Mouse (Mus musculus) thymus, adult 18-20 months (tissue): ENCODE measurements around the gene Selenoi.

Source experiments
- DNase-seq, 2 experiments: peaks; one replicate each; pipeline ENCODE4 v3.0.0; 2022; ENCODE audit warnings: mixed read lengths in 2 of 2

The Selenoi gene

DNA sequence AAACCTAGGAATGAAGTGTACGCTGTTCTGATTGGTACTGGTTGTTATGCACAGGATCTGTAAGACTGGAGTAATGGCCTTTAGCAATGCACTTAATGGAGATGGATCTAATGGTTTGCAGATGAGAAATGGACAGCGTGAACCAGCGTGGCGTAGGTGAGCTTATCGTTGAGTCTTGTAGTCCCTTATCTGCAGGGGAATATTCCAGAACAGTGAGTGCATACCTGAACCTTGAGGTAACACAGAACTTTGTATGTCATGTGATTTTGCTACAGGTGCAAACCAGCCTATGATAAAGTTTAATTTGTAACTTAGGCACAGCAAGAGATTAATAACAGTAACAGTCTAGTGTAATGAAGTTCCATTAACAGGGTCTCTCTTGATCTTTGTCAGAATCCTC, 6.2 kb downstream of the Selenoi start:
- no peak for DNase-seq

DNA sequence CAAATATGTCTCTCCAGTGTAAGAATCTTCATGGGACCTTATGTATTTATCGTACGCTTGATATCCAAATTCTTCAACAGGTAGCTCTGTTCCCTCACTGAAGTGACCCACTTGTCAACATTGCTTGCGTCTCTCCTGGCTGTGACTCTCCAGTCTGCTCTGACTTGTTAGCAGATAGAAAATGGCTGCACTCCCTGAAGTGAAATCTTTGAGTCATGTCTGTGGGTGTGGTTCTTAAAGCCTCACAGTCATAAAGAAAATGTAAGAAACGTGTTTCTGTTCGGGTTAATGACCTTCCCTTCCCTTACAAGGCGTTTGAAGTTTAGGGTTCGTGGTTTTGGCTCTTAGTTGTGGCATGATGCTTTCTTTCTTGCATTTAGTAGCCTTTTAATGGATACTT, 8.2 kb downstream of the Selenoi start:
- no peak for DNase-seq

GRCm38 (mm10) chr5:30242410-30242809, 10.0 kb downstream of the Selenoi start:
- no peak for DNase-seq

- DNase-seq = no peak
Observed at GRCm38 (mm10) chr5:30243741-30244140, 11.4 kb downstream of the Selenoi start.

DNA sequence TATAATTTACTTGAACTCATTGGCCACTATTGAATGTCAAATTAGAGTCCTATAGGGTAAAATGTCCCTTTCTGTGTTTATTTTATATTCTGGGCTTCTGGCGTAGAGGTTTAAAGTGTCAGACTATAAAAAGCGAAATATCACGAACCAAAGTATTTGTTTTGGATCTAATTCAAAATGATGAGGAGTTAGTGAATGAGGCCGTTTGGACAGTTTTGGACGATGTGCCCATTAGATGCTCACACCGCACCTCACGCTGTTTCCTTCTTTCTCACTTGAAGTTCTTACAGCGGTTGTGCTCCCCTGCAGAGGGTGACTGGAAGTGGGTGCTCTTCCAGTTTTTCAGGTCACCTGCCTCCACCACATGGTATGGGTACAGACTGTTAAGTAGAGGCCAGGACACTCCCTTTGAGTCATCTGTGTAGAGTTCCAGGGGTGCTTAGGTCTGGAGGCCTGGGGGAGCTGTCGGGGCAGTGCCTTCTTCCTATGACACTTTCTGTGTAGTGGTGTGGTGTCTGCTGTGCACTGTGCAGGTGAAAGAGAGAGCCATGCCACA, 13.6 kb downstream of the Selenoi start:
- DNase-seq = no peak

- no peak for DNase-seq
Observed at GRCm38 (mm10) chr5:30247666-30248065, 15.3 kb downstream of the Selenoi start.

- no peak for DNase-seq
Observed at GRCm38 (mm10) chr5:30255567-30256354, 23.4 kb downstream of the Selenoi start.

DNA sequence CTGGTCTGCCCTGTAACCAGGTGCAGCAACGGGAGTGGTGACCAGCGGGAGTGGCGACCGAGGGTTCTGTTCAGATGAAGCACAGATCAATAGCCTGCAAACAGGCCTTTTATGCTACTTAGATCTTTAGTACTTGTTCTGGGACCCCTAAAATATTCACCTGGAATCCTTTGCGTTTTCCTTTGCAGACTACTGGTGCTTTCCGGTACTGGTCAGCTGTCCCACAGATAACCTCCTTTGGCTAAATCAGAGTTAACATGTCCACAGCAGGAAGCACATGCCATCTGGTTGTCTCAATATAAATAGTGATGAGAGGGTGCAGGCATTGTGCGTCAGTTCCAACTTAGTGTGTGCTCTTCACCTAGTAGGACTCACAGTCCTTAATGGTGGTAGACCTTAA, 26.4 kb downstream of the Selenoi start:
- DNase-seq = no peak

- no peak for DNase-seq
Observed at GRCm38 (mm10) chr5:30270571-30271190, 38.3 kb downstream of the Selenoi start.

GRCm38 (mm10) chr5:30271599-30272281, 39.4 kb downstream of the Selenoi start:
- DNase-seq = peak in 1 of 2 experiments; percentile 8

DNA sequence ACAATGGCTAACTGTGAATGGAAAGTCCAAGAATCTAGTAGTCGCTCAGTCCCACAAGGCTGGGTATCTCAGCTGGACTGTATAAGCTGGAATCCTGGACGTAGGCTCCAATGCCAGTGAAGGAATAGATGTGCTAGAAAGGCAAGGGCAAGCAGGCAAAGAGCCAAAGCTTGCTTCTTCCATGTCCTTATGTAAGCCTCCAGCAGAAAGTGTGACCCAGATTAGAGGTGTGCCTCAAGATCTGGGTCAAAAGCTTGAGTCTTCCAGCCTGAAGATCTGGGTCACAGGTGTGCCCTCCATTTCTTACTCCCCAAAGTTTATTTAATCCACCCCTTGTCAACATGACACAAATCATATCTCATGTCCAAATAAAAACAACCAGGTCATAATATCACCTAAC, 44.0 kb downstream of the Selenoi start:
- DNase-seq = peak; percentile 18 to 45

- DNase-seq = no peak
Observed at GRCm38 (mm10) chr5:30278952-30279351, 46.6 kb downstream of the Selenoi start.

DNA sequence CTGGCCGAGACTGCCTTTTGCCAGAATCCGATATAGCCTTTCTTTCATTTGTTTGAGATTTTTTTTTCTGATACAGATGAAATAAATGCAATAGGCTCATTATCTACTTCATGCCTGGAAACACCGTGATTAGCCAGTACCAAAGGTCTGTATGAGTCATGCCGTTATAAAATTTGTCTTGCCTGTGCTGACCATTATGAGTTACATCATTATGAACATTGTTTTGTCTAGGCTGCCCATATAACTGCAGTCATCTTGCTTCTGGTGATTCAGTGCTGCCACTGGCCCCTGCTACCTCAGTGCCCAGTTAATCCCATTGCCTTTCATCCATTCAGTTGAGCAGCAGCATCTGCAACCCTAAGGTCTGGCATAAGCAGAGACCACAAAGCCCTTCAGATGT, 47.1 kb downstream of the Selenoi start:
- no peak for DNase-seq

DNA sequence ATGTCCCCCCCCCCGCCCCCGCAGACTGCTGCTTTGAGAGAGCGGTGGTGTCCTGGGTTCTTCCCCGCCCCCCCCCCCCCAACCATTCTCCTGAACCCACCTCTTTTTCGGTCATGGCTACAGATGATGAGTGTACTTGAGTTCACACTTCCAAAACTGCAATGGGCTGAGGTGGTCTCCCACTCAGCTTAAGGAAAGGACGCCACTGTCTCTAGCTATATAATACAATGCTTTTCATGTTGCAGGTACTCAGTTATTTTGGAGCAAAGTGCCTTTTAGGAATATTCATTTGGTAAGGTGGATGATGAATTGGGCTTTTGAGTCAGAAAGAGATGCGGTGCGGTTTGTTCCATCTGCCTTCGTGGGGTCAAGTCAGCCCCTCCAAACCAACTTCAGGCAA, 48.5 kb downstream of the Selenoi start:
- DNase-seq = no peak

- DNase-seq = no peak
Observed at GRCm38 (mm10) chr5:30281291-30281732, 48.9 kb downstream of the Selenoi start, which contains the start of gene Drc1. Gene Drc1, plus strand, starts transcription at chr5:30281388.

DNA sequence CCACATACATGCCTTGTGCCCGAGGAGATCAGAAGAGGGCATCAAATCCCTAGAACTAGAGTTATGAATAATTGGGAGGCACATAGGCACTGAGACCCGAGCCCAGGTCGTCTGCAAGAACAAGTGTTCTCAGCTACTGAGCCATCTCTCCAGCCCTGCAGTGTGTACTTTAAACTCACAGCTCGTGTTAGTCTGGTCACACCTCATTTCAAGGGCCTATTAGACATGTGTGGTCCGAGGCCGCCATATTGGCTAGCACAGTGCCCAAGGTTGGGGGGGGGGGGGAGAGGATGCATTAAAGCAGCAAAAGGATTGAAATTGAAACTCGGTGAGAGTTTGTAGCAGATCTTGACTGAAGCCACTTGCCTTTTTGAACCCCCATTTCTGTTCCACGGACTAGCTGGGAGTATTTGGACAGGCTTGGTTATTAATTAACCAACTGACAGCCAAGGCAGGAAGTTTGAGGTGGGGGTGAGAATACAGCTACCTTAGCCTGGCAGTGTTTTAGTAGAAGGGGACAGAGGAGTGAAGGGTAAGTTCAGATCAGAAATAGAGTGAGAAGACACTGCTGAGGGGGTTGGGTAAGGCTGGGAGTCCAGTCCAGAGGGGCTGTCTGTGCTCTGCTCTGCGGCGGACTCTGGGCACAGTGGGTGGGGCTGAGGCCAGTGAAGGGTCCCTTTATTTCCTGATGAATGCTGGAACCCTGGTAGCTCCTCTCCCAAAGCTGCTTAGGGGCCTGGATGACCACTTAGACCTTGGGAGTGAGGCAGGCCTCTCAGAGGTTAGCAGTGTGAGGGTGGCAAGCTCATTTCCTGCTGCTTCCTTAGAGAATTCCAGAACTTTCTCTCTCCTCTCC, 53.8 kb downstream of the Selenoi start:
- no peak for DNase-seq

- DNase-seq = no peak
Observed at GRCm38 (mm10) chr5:30287106-30287882, 54.9 kb downstream of the Selenoi start.
